Mouse (Mus musculus) forebrain, embryonic 10.5 days (tissue): Measurements from ENCODE around the gene Mettl7a1. TPM values are rescaled to one million over a fixed set of nuclear protein-coding genes. Genes with fewer than 3 reads are reported as not detected.
"Not testable (repeated sequence)": the region's sequence is repeated elsewhere in the genome, so short reads cannot be mapped to it uniquely, and the experiment has no call there.

Source experiments
- DNase-seq: peaks from one replicate; pipeline ENCODE4 v3.0.0-alpha.2; 2017; ENCODE audit warnings: low spot score; ENCODE audit errors: extremely low spot score
- H3K27ac ChIP-seq: fragments of 300-500 bp; sonication (generic); 2 replicates; pipeline ENCODE4 v1.5.1; 2016; ENCODE audit warnings: mild to moderate bottlenecking
- H3K27me3 ChIP-seq: fragments of 300-500 bp; sonication (generic); 2 replicates; pipeline ENCODE4 v1.6.1; 2016; ENCODE audit warnings: mild to moderate bottlenecking; ENCODE audit not compliant: poor library complexity, severe bottlenecking
- H3K36me3 ChIP-seq: fragments of 300-500 bp; sonication (generic); replicated peaks from 2 replicates; pipeline ENCODE4 v1.6.1; 2016; ENCODE audit warnings: mild to moderate bottlenecking, moderate library complexity
- H3K4me1 ChIP-seq: fragments of 300-500 bp; sonication (generic); 2 replicates; pipeline ENCODE4 v1.6.1; 2016
- H3K4me3 ChIP-seq: fragments of 300-500 bp; sonication (generic); 2 replicates; pipeline ENCODE4 v1.5.1; 2016; ENCODE audit warnings: mild to moderate bottlenecking, moderate library complexity
- H3K9me3 ChIP-seq: fragments of 300-500 bp; sonication (generic); 2 replicates; pipeline ENCODE4 v1.6.1; 2016; ENCODE audit warnings: mild to moderate bottlenecking, moderate library complexity
- WGBS: fragments of 180-500 bp; shearing (Covaris S2); methylation state at CpG from one replicate; pipeline ENCODE4 v1.1.7; 2016; 5-methylcytosine and 5-hydroxymethylcytosine counted together
- polyA plus RNA-seq: library from polyadenylated mRNA; unstranded; fragments of >200 nt; fragmentation: Nextera tagmentation; extraction: Ambion mirVana; gene quantifications from 2 replicates; pipeline ENCODE4 v1.2.1, GENCODE M21; 2016

Mettl7a1 gene
- polyA plus RNA-seq, 1 experiment from 2014 or later, result 3.8 TPM

DNA sequence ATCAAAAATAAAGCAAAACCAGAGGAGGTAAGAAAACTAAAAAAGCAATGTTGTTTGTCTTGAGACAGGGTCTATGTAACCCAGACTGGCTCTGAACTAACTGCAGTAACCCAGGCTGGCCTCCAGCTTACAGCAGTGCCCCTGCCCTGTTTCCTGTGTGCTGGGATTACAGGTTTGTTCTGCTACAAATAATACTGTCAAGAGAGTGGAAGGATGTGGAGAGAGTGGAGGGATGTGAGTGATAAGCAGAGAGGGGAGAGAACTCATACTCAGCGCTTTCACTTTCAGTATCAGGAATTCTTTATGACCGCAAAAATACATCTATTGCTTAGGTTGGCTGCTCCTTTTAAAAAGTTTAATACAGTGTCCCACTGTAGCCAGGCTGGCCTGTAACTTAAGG is 8.4 kb downstream of the Mettl7a1 start:
- peaks cover 11% of the 10 kb centered on the region for H3K36me3 ChIP-seq
- H3K9me3 ChIP-seq, result peaks cover 4% of the 10 kb centered on the region; the same call in 1 of the 2 replicates
- 94% methylated on average over 2 of the region's 2 CpGs for WGBS
- no peak overlapping the region for H3K4me3 ChIP-seq
- H3K4me1 ChIP-seq, result no peaks in the 10 kb centered on the region
- DNase-seq, result no peak
- H3K27me3 ChIP-seq, result no peaks in the 10 kb centered on the region
- H3K27ac ChIP-seq, result no peak overlapping the region

GRCm38 (mm10) chr15:100314448-100315145 is 10.7 kb downstream of the Mettl7a1 start:
- Histone ChIP-seq H3K27me3 (no peaks in the 10 kb centered on the region), H3K4me3 (no peak overlapping the region), H3K4me1 (peaks cover 7% of the 10 kb centered on the region), H3K36me3 (peaks cover 11% of the 10 kb centered on the region), H3K27ac (no peak overlapping the region), H3K9me3 (peaks cover 4% of the 10 kb centered on the region; the same call in 1 of the 2 replicates)
- DNase-seq, result no peak
- WGBS, result 89% methylated on average over 5 of the region's 5 CpGs

DNA sequence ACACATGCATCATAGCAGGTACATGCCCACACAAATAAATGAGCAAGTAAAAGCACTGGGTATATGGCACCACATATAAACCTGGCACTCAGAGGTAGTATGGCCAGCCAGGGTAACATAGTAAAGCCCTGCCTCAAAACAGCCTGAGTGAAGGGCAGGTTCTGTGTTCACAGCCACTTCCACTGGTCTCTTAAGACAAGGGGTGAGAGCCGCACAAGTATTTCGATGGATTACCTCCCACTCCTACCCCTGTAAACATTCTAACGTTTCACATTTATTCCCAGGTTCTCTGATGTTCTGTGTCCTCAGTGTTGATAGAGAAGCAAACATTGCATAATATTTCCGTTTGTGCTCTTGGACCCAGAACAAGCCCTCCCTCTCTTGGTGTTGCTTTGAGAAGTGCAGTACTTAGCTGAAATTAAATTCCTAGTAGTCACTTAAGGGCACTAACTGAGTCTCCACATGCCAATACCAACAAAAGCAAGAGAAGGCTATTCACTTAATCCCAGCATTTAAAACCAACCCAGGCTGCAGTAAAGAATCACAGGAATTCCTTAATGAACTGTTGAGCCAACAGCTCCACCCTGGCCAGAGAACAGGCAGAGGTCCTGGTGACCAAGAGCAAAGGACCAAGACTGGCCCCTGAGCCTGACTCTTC is 14.2 kb downstream of the Mettl7a1 start:
- WGBS, result 72% methylated on average over 4 of the region's 4 CpGs
- H3K9me3 ChIP-seq, DNase-seq, H3K27me3 ChIP-seq, H3K27ac ChIP-seq, H3K4me1 ChIP-seq, H3K4me3 ChIP-seq: not testable (repeated sequence)
- peaks cover 11% of the 10 kb centered on the region for H3K36me3 ChIP-seq

GRCm38 (mm10) chr15:100319884-100320283 is 15.9 kb downstream of the Mettl7a1 start:
- Histone ChIP-seq H3K36me3 (peaks cover 2% of the 10 kb centered on the region), H3K4me3 (no peak overlapping the region), H3K9me3 (no peaks in the 10 kb centered on the region), H3K27ac (no peak overlapping the region), H3K4me1 (peaks cover 7% of the 10 kb centered on the region), H3K27me3 (no peaks in the 10 kb centered on the region)
- no peak for DNase-seq
- WGBS, result 68% methylated on average over 1 of the region's 1 CpGs

DNA sequence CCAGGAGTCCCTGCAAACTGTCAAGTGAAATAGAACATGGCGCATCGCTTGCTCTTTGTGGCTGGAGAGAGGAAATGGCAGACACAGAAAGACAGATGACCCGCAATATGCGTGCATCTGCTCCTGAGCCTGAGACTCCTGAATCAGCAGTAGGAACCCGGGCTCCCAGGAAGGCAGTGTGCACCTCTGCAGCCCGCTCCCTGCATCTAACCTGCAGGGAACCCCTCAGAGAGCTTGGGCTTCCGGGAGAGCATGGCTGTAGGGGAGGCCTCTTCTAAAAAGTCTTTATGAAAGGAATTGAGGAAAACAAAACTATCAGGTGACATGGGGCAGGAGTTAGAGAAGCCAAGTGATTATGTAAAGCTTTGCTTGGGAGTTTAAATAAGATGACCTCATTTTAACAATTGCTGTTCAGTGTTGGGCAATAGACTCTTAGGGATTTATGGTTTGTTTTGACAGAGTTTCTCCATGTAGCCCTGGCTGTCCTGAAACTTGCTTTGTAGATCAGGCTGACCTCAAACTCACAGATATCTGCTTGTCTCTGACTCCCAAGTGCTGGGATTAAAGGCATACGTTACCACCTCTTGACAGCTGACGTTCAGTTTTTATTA is 16.5 kb downstream of the Mettl7a1 start:
- no peaks in the 10 kb centered on the region for H3K27me3 ChIP-seq

GRCm38 (mm10) chr15:100321134-100321533 is 17.2 kb downstream of the Mettl7a1 start:
- Histone ChIP-seq H3K36me3 (no peaks in the 10 kb centered on the region), H3K4me1 (peaks cover 7% of the 10 kb centered on the region), H3K9me3 (no peaks in the 10 kb centered on the region), H3K4me3 (no peak overlapping the region), H3K27me3 (no peaks in the 10 kb centered on the region), H3K27ac (no peak overlapping the region)
- 68% methylated on average over 5 of the region's 5 CpGs for WGBS
- DNase-seq, result no peak

More for the DNA sequence above, 16.5 kb downstream of the Mettl7a1 start:
- WGBS, result 85% methylated on average over 9 of the region's 9 CpGs
- H3K27ac ChIP-seq, result no peak overlapping the region
- DNase-seq, result no peak
- peaks cover 7% of the 10 kb centered on the region for H3K4me1 ChIP-seq
- H3K36me3 ChIP-seq, result no peaks in the 10 kb centered on the region
- H3K9me3 ChIP-seq, result no peaks in the 10 kb centered on the region
- H3K4me3 ChIP-seq, result no peak overlapping the region

DNA sequence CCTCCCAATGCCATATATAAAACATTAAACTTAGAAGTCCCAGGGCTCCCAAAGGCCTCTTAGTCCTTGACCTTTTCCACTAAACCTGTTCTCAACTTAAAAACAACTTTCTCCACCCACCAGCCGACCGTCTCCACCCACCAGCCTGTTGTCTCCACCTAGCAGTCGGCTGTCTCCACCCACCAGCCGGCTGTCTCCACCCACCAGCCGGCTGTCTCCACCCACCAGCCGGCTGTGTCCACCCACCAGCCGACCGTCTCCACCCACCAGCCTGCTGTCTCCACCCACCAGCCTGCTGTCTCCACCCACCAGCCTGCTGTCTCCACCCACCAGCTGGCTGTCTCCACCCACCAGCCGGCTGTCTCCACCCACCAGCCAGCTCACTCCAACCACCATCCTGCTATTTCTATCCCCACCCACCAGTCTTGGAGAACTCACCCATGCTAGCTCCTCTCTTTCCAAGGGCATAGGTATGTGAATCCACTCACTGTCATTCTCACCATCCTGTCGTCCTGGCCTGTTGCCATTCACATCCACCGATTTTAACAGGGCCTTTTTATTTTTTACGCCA is 20.2 kb downstream of the Mettl7a1 start:
- WGBS, result 78% methylated on average over 12 of the region's 12 CpGs
- Histone ChIP-seq H3K36me3 (no peaks in the 10 kb centered on the region), H3K4me1 (no peaks in the 10 kb centered on the region), H3K27ac (no peak overlapping the region), H3K4me3 (no peak overlapping the region), H3K27me3 (no peaks in the 10 kb centered on the region), H3K9me3 (no peaks in the 10 kb centered on the region)
- no peak for DNase-seq

DNA sequence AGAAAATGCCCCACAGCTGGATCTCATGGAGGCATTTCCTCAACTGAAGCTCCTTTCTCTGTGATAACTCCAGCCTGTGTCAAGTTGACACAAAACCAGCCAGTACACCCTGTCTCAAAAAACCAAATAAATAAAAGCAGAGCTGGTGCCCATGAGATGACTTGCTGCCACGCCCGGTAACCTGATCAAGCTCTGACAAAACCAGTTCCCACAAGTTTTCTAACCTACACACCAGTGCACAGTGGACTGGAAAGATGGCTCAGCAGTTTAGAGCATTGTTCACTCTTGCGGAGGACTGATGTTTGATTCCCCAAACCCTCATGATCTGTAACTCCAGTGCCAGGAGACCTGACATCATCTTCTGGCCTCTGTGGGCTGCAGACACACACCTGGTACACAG is 21.3 kb downstream of the Mettl7a1 start:
- no peaks in the 10 kb centered on the region for H3K27me3 ChIP-seq
- WGBS, result 92% methylated on average over 3 of the region's 3 CpGs
- H3K9me3 ChIP-seq, result no peaks in the 10 kb centered on the region
- H3K36me3 ChIP-seq, result no peaks in the 10 kb centered on the region
- H3K4me1 ChIP-seq, result no peaks in the 10 kb centered on the region
- no peak overlapping the region for H3K4me3 ChIP-seq
- no peak for DNase-seq
- no peak overlapping the region for H3K27ac ChIP-seq

DNA sequence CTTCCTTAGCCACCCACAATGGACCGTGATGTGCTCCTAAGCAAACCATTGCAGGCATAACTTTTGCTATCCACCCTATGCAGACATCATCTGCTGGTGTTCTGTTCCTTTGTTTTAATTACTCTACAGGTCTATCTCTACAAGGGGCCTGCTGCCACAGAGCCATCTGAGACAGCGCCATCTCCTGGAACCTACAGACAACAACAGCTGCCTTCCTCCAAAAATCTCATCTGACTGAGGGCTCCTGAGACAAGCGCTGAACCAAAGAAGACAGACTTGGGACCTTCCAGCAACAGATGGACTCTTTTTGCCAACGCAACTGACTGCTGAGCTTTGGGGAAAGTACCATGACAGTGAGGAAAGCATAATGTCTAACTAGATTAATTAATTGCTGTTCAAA is 24.1 kb downstream of the Mettl7a1 start:
- not testable (repeated sequence) for DNase-seq, H3K27ac ChIP-seq, H3K4me1 ChIP-seq, H3K27me3 ChIP-seq, H3K9me3 ChIP-seq, H3K4me3 ChIP-seq, H3K36me3 ChIP-seq
- 66% methylated on average over 4 of the region's 4 CpGs for WGBS

DNA sequence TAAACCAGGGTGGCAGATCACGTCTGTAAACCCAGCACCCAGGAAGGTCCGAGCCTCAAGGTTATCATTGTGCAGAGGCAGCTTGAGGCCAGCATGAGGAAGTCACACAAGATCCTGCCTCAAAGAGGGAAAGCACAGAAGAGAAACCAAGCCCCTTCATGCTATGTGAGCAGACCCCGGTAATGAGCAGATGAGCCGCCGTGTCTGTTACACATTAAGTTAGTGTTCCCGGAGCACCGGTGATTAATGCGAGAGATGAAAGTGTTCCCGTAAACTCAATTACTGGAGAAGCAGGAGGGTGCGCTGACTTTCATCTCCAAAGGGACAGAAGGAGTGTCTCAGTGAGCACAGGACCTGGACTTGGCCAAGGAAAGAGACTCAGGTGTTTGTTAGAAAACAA is 25.4 kb downstream of the Mettl7a1 start:
- WGBS, result 78% methylated on average over 10 of the region's 10 CpGs
- H3K4me3 ChIP-seq, H3K4me1 ChIP-seq, H3K36me3 ChIP-seq, H3K9me3 ChIP-seq, H3K27me3 ChIP-seq, DNase-seq, H3K27ac ChIP-seq: not testable (repeated sequence)

GRCm38 (mm10) chr15:100330739-100331138 is 26.8 kb downstream of the Mettl7a1 start:
- Histone ChIP-seq H3K9me3 (no peaks in the 10 kb centered on the region), H3K27ac (no peak overlapping the region), H3K4me1 (no peaks in the 10 kb centered on the region), H3K4me3 (no peak overlapping the region), H3K36me3 (no peaks in the 10 kb centered on the region), H3K27me3 (no peaks in the 10 kb centered on the region)
- no peak for DNase-seq
- WGBS, result 90% methylated on average over 7 of the region's 7 CpGs

DNA sequence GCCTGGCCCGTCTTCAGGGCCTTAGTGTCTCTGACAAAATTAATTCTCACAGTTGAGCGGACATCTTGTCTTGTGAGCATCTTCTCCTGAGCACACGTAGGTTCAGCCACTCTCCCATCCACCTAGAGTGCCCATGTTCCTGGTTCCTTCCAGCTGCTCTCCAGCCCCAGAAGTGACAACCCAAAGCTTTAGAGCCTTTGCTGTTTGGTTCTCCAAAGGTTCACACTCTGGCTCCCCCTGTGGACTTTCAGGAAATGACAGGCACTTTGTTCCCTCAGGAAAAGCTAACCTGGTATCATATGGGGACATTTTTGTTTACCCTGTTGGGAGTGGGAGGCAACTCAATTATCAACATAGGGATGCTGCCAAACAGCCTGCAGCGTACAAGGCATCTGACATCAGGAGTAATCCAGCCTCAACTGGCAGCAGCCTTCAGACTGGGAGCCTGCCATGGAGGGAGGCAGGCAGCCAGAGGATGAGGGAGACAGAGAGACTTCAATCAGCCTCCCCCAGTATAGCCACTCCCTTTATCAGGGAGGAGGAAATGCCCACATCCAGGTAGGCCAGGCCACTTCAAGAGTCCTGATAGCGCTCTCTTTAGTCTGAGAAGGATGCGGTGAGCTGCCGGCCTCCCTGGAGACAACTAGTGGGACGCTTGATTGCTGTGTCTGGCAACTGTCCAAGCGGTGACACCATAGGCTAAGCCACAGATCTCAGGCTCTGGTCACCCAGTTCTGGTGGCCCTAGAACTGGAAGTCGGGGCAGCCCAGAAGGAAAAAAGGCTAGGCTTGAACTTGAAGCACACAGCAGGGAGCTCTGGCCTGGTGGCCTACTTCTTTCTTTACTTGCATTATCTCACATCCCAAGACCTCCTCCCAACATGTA is 28.4 kb downstream of the Mettl7a1 start:
- H3K27me3 ChIP-seq, H3K27ac ChIP-seq, H3K9me3 ChIP-seq, DNase-seq, H3K36me3 ChIP-seq, H3K4me1 ChIP-seq, H3K4me3 ChIP-seq: not testable (repeated sequence)
- 50% methylated on average over 3 of the region's 10 CpGs for WGBS
